Mouse (Mus musculus) CH12.LX (cell line): ENCODE measurements around the gene Slc35e1. TPM values are rescaled to one million over a fixed set of nuclear protein-coding genes. Genes with fewer than 3 reads are reported as not detected.

Experiments used
- DNase-seq: peaks from one replicate; pipeline ENCODE4 v3.0.0-alpha.2; 2013; ENCODE audit errors: extremely low read depth
- H3K27ac ChIP-seq: 2 replicates; pipeline ENCODE4 v1.5.1; 2012; ENCODE audit warnings: low read depth, mild to moderate bottlenecking, control low read depth, moderate library complexity; ENCODE audit not compliant: insufficient read depth
- H3K27me3 ChIP-seq: replicated peaks from 2 replicates; pipeline ENCODE3; 2012; ENCODE audit warnings: inconsistent platforms
- H3K36me3 ChIP-seq, 2 experiments: replicated peaks in 1 of 2; 2 replicates each; pipeline versions ENCODE3 to v1.6.1; 2012; ENCODE audit warnings: inconsistent platforms in 1 of 2, low read length in 1 of 2, mild to moderate bottlenecking in 1 of 2, mixed read lengths in 1 of 2, moderate library complexity in 1 of 2; ENCODE audit not compliant: control insufficient read depth in 1 of 2, insufficient read depth in 1 of 2
- H3K4me1 ChIP-seq, 2 experiments: 2 replicates each; pipeline ENCODE4 v1.6.1; 2012; ENCODE audit warnings: inconsistent platforms in 1 of 2, moderate library complexity in 1 of 2; ENCODE audit not compliant: insufficient read depth in 2 of 2, control insufficient read depth in 1 of 2
- H3K4me2 ChIP-seq: 2 replicates; pipeline ENCODE4 v1.6.1; 2012; ENCODE audit warnings: low read depth, mild to moderate bottlenecking, control low read depth; ENCODE audit not compliant: poor library complexity, insufficient read depth, severe bottlenecking
- H3K4me3 ChIP-seq, 3 experiments: fragments of 150-350 bp in 1 of 3; sonication (generic) in 1 of 3; replicated peaks in 1 of 3; 2 replicates each; pipeline versions ENCODE3 to v1.5.1; 2011 to 2012; ENCODE audit warnings: low read depth in 2 of 3, low read length in 2 of 3, mild to moderate bottlenecking in 2 of 3, moderate library complexity in 2 of 3, control low read depth in 1 of 3, improper control_type of control experiment in 1 of 3, inconsistent platforms in 1 of 3, mixed read lengths in 1 of 3; ENCODE audit not compliant: poor library complexity in 1 of 3
- H3K79me2 ChIP-seq: replicated peaks from 2 replicates; pipeline ENCODE4 v1.6.1; 2012; ENCODE audit warnings: mild to moderate bottlenecking, moderate library complexity; ENCODE audit not compliant: control insufficient read depth, poor library complexity, insufficient read depth, severe bottlenecking; ENCODE audit errors: extremely low read depth
- H3K9ac ChIP-seq: 2 replicates; pipeline ENCODE4 v1.6.1; 2012; ENCODE audit warnings: low read depth, mild to moderate bottlenecking, control low read depth, moderate library complexity; ENCODE audit not compliant: insufficient read depth
- H3K9me3 ChIP-seq: replicated peaks from 2 replicates; pipeline ENCODE3; 2012; ENCODE audit warnings: low read length, inconsistent platforms, mixed read lengths
- CHD1 ChIP-seq: IDR thresholded peaks from 2 replicates; pipeline ENCODE4 v1.6.1; 2012; ENCODE audit warnings: low read depth, low read length, improper control_type of control experiment, inconsistent platforms
- E2F4 ChIP-seq: IDR thresholded peaks from 2 replicates; pipeline ENCODE4 v1.6.1; 2011; ENCODE audit warnings: low read depth, low read length, improper control_type of control experiment; ENCODE audit not compliant: insufficient replicate concordance
- ELF1 ChIP-seq: IDR thresholded peaks from 2 replicates; pipeline ENCODE4 v1.6.1; 2014; ENCODE audit warnings: low read depth, mild to moderate bottlenecking, inconsistent platforms, low read length, improper control_type of control experiment
- EP300 ChIP-seq: IDR thresholded peaks from 2 replicates; pipeline ENCODE4 v1.6.1; 2011; ENCODE audit warnings: low read length, improper control_type of control experiment
- HCFC1 ChIP-seq: IDR thresholded peaks from 2 replicates; pipeline ENCODE4 v1.6.1; 2012; ENCODE audit warnings: low read depth, mild to moderate bottlenecking, inconsistent platforms, low read length, improper control_type of control experiment
- IRF4 ChIP-seq: IDR thresholded peaks from 2 replicates; pipeline ENCODE4 v1.6.1; 2014; ENCODE audit warnings: low read depth, mild to moderate bottlenecking, inconsistent platforms, low read length, improper control_type of control experiment
- JUND ChIP-seq: conservative IDR thresholded peaks from 2 replicates; pipeline ENCODE4 v1.6.1; 2011; ENCODE audit warnings: low read depth, low read length, improper control_type of control experiment
- MAX ChIP-seq: IDR thresholded peaks from 2 replicates; pipeline ENCODE4 v1.6.1; 2011; ENCODE audit warnings: low read length, improper control_type of control experiment
- MAZ ChIP-seq: IDR thresholded peaks from 2 replicates; pipeline ENCODE4 v1.6.1; 2012; ENCODE audit warnings: low read depth, mild to moderate bottlenecking, inconsistent platforms, low read length, improper control_type of control experiment, moderate library complexity
- MEF2A ChIP-seq: IDR thresholded peaks from 2 replicates; pipeline ENCODE4 v1.6.1; 2014; ENCODE audit warnings: low read depth, mild to moderate bottlenecking, inconsistent platforms, low read length, improper control_type of control experiment, borderline replicate concordance
- MXI1 ChIP-seq: IDR thresholded peaks from 2 replicates; pipeline ENCODE4 v1.6.1; 2011; ENCODE audit warnings: mild to moderate bottlenecking, low read depth, low read length, improper control_type of control experiment
- POLR2AphosphoS2 ChIP-seq: IDR thresholded peaks from 2 replicates; pipeline ENCODE4 v1.6.1; 2011; ENCODE audit warnings: low read depth, low read length, improper control_type of control experiment
- SIN3A ChIP-seq: IDR thresholded peaks from 2 replicates; pipeline ENCODE4 v1.6.1; 2012; ENCODE audit warnings: low read length, improper control_type of control experiment, inconsistent platforms
- SMC3 ChIP-seq: IDR thresholded peaks from 2 replicates; pipeline ENCODE4 v1.6.1; 2011; ENCODE audit warnings: low read depth, low read length, improper control_type of control experiment
- TBP ChIP-seq: conservative IDR thresholded peaks from 2 replicates; pipeline ENCODE4 v1.6.1; 2011; ENCODE audit warnings: low read depth, low read length, improper control_type of control experiment
- UBTF ChIP-seq: IDR thresholded peaks from 2 replicates; pipeline ENCODE4 v1.6.1; 2012; ENCODE audit warnings: low read depth, mild to moderate bottlenecking, inconsistent platforms, low read length, improper control_type of control experiment, moderate library complexity
- USF2 ChIP-seq: conservative IDR thresholded peaks from 2 replicates; pipeline ENCODE4 v1.6.1; 2011; ENCODE audit warnings: low read depth, low read length, improper control_type of control experiment
- dilution Hi-C: fragments of 300-500 bp; cut with MboI; formaldehyde crosslinking; loops from 2 replicates; pipeline ENCODE4 v1.14.3; 2020; ENCODE audit warnings: low sequenced_read_pairs; ENCODE audit not compliant: extremely low pct_unique_long_range_greater_than_20kb, extremely low pct_ligation_motif_present
- in situ Hi-C: fragments of 300-500 bp; cut with MboI; formaldehyde crosslinking; loops from 3 replicates; pipeline ENCODE4 v1.14.3; 2019; ENCODE audit warnings: low sequenced_read_pairs, low pct_ligation_motif_present, low pct_unique_long_range_greater_than_20kb, mixed read lengths
- polyA plus RNA-seq: library from polyadenylated mRNA; unstranded; fragments of >175 nt; gene quantifications from 2 replicates; pipeline ENCODE4 v1.2.1, GENCODE M21; 2012; ENCODE audit warnings: low read depth; ENCODE audit not compliant: insufficient read length
- total RNA-seq, 2 experiments: library from RNA; depleted of rRNA; stranded (reverse); fragments of 300-350 nt in 1 of 2; fragments of >200 nt in 1 of 2; gene quantifications; 2 replicates each; pipeline ENCODE4 v1.2.3; 2012 to 2014

Slc35e1 gene
- total and polyA plus RNA-seq, 3 experiments: 19.8 to 28.7 (median 27.2) TPM

- TF ChIP-seq E2F4: 0 out of 2 replicates have a peak, but pooled peaks have one; percentile 15
- TF ChIP-seq TBP: no peak
Observed at GRCm38 (mm10) chr8:72492622-72493081, 238 bp upstream of the Slc35e1 start (continued).

DNA sequence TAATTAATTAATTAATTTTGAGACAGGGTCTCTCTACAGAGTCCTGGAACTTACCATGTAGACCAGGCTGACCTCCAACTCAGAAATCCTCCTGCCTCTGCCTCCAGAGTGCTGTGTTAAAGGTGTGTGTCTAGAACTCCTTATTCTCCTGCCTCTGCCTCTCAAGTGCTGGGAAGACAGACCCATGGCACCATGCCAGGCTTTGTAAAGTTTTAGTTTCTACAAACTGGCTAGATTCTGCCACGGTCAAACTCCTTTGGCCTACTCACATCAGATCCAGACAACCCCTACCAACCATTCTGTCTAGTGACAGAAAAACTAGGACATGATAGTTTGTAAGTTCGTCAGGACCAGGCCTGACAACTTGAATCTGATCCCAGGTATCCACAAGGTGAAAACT is 1.4 kb downstream of the Slc35e1 start:
- Histone ChIP-seq H3K9ac (peak overlapping the region; percentile 65; the same call in 1 of the 2 replicates), H3K4me2 (peak overlapping the region; percentile 81), H3K4me3 (peak overlapping the region; percentile 93 to 96 (median 93)), H3K27ac (no peak overlapping the region), H3K36me3 (peaks cover 38 to 68% of the 10 kb centered on the region in 2 experiments), H3K9me3 (no peaks in the 10 kb centered on the region), H3K4me1 (peaks cover 3 to 45% of the 10 kb centered on the region in 2 experiments; a peak in 3 of 4 replicates), H3K27me3 (no peaks in the 10 kb centered on the region), H3K79me2 (peaks cover 24% of the 10 kb centered on the region)
- no peak for TF ChIP-seq MEF2A
- no peak for TF ChIP-seq JUND
- no peak for TF ChIP-seq TBP
- TF ChIP-seq SMC3: no peak
- no peak for TF ChIP-seq IRF4
- no peak for TF ChIP-seq CHD1
- no peak for TF ChIP-seq E2F4
- DNase-seq: no peak
- dilution Hi-C loops (no loop called here), in situ Hi-C loops (no loop called here)

DNA sequence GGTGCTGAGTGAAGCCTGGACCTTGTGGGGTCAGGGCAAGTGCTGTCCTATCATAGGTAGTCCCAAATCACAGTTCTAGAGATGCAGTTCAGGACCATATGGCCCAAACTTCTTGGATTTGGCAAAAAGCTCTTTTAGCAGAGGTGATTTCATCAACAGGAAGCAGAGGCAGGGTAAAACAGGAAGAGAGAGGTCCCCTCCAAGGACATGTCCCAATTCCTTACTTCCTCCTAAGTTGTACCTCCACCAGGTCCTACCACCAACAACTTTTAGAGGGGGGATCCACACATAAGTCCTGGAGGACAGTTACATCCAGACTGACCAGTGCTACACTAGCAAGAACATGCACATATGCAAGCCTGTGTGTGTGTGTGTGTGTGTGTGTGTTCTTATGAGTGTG is 5.4 kb downstream of the Slc35e1 start:
- Histone ChIP-seq H3K4me3 (no peak overlapping the region), H3K4me2 (no peak overlapping the region), H3K4me1 (peaks cover 0 to 29% of the 10 kb centered on the region in 2 experiments; a peak in 2 of 4 replicates), H3K79me2 (peaks cover 12% of the 10 kb centered on the region), H3K36me3 (peaks cover 57 to 86% of the 10 kb centered on the region in 2 experiments), H3K27me3 (no peaks in the 10 kb centered on the region), H3K9ac (no peak overlapping the region), H3K27ac (no peak overlapping the region), H3K9me3 (no peaks in the 10 kb centered on the region)
- in situ Hi-C loops (no loop called here), dilution Hi-C loops (no loop called here)
- DNase-seq: no peak
- TF ChIP-seq POLR2AphosphoS2 (no peak), MAX (no peak), MXI1 (no peak), USF2 (no peak), SIN3A (no peak), MAZ (no peak), IRF4 (no peak), HCFC1 (no peak), EP300 (no peak), CHD1 (no peak), JUND (no peak), UBTF (no peak), ELF1 (no peak)
